Mouse (Mus musculus) limb, embryonic 14.5 days (tissue): ENCODE data around the gene Alg6. TPM values are rescaled to one million over a fixed set of nuclear protein-coding genes. Genes with fewer than 3 reads are reported as not detected.

ENCODE experiments used
- ATAC-seq: fragments of 200-750 bp; cut with Nextera tagmentation; 2 replicates; pipeline ENCODE4 v1.8.0; 2017; ENCODE audit warnings: low read depth, moderate number of reproducible peaks, moderate TSS enrichment; ENCODE audit not compliant: low FRiP score
- DNase-seq: peaks from one replicate; pipeline ENCODE4 v3.0.0-alpha.2; 2015; ENCODE audit warnings: low spot score
- H3K27ac ChIP-seq: fragments of 300-500 bp; sonication (generic); replicated peaks from 2 replicates; pipeline ENCODE4 v1.5.1; 2014; ENCODE audit warnings: low read depth, mild to moderate bottlenecking, low read length, moderate library complexity, mixed read lengths
- H3K27me3 ChIP-seq: fragments of 300-500 bp; sonication (generic); 2 replicates; pipeline ENCODE4 v1.6.1; 2014; ENCODE audit warnings: low read length, mixed read lengths; ENCODE audit not compliant: control insufficient read depth, insufficient read depth
- H3K36me3 ChIP-seq: fragments of 300-500 bp; sonication (generic); 2 replicates; pipeline ENCODE4 v1.6.1; 2014; ENCODE audit warnings: mild to moderate bottlenecking, low read length, moderate library complexity, mixed read lengths; ENCODE audit not compliant: control insufficient read depth, insufficient read depth
- H3K4me1 ChIP-seq: fragments of 300-500 bp; sonication (generic); 2 replicates; pipeline ENCODE4 v1.6.1; 2014; ENCODE audit warnings: antibody characterized with exemption, low read length, mixed read lengths; ENCODE audit not compliant: control insufficient read depth, insufficient read depth
- H3K4me2 ChIP-seq: fragments of 300-500 bp; sonication (generic); replicated peaks from 2 replicates; pipeline ENCODE4 v1.6.1; 2014; ENCODE audit warnings: low read depth, mild to moderate bottlenecking, low read length, moderate library complexity; ENCODE audit not compliant: severe bottlenecking
- H3K4me3 ChIP-seq: fragments of 300-500 bp; sonication (generic); replicated peaks from 2 replicates; pipeline ENCODE4 v1.5.1; 2014; ENCODE audit warnings: low read length
- H3K9ac ChIP-seq: fragments of 300-500 bp; sonication (generic); 2 replicates; pipeline ENCODE4 v1.6.1; 2014; ENCODE audit warnings: mild to moderate bottlenecking, low read depth, low read length, moderate library complexity; ENCODE audit not compliant: severe bottlenecking
- H3K9me3 ChIP-seq: fragments of 300-500 bp; sonication (generic); 2 replicates; pipeline ENCODE4 v1.6.1; 2016; ENCODE audit warnings: low read length; ENCODE audit not compliant: control insufficient read depth
- POLR2A ChIP-seq: fragments of 200-500 bp; IDR thresholded peaks from 2 replicates; pipeline ENCODE4 v1.8.0; 2012; ENCODE audit warnings: inconsistent platforms, mild to moderate bottlenecking, moderate library complexity, borderline replicate concordance; ENCODE audit not compliant: insufficient read depth, insufficient read length; ENCODE audit errors: extremely low read depth
- WGBS: fragments of 180-500 bp; shearing (Covaris S2); extraction: QIAGEN DNeasy Blood & Tissue Kit; methylation state at CpG from one replicate; pipeline ENCODE4 v1.1.7; 2014; 5-methylcytosine and 5-hydroxymethylcytosine counted together
- polyA plus RNA-seq, 2 experiments: library from polyadenylated mRNA; depleted of rRNA in 1 of 2; stranded (reverse) in 1 of 2; unstranded in 1 of 2; fragments of >200 nt; fragmentation: Nextera tagmentation in 1 of 2; extraction: Ambion mirVana in 1 of 2; gene quantifications; 2 replicates each; pipeline versions ENCODE4 v1.2.1 to v1.2.3; 2012 to 2014

Alg6 gene
- polyA plus RNA-seq, 2 experiments = 17.4 to 20.7 TPM

GRCm38 (mm10) chr4:99725914-99726451 is 10.5 kb downstream of the Alg6 start:
- Histone ChIP-seq H3K27ac (no peak overlapping the region), H3K4me2 (no peak overlapping the region), H3K4me3 (no peak overlapping the region), H3K27me3 (no peaks in the 10 kb centered on the region), H3K4me1 (no peaks in the 10 kb centered on the region), H3K9me3 (peaks cover 4% of the 10 kb centered on the region; the same call in 1 of the 2 replicates), H3K36me3 (peaks cover 49% of the 10 kb centered on the region), H3K9ac (no peak overlapping the region)
- no peak for TF ChIP-seq POLR2A
- 92% methylated on average over 8 of the region's 8 CpGs for WGBS
- no peak for ATAC-seq
- DNase-seq = no peak

- Histone ChIP-seq H3K9ac (no peak overlapping the region), H3K4me1 (0 out of 2 replicates have a peak, but pooled peaks cover 2% of the 10 kb centered on the region), H3K36me3 (no peaks in the 10 kb centered on the region), H3K4me2 (no peak overlapping the region), H3K27me3 (no peaks in the 10 kb centered on the region), H3K27ac (no peak overlapping the region), H3K9me3 (no peaks in the 10 kb centered on the region), H3K4me3 (no peak overlapping the region)
- DNase-seq = no peak
- no peak for ATAC-seq
- WGBS = 47% methylated on average over 7 of the region's 7 CpGs
- TF ChIP-seq POLR2A = no peak
These were observed 24.4 kb downstream of the Alg6 start for GRCm38 (mm10) chr4:99739836-99740235.

GRCm38 (mm10) chr4:99752426-99752825 is 37.0 kb downstream of the Alg6 start:
- DNase-seq (no peak), ATAC-seq (no peak)
- no peak for TF ChIP-seq POLR2A
- WGBS = 80% methylated on average over 5 of the region's 5 CpGs
- Histone ChIP-seq H3K4me2 (no peak overlapping the region), H3K4me1 (no peaks in the 10 kb centered on the region), H3K4me3 (no peak overlapping the region), H3K27me3 (no peaks in the 10 kb centered on the region), H3K9ac (no peak overlapping the region), H3K36me3 (peaks cover 13% of the 10 kb centered on the region), H3K27ac (no peak overlapping the region), H3K9me3 (no peaks in the 10 kb centered on the region)

- Histone ChIP-seq H3K27ac (no peak overlapping the region), H3K9ac (no peak overlapping the region), H3K27me3 (no peaks in the 10 kb centered on the region), H3K4me1 (no peaks in the 10 kb centered on the region), H3K4me3 (no peak overlapping the region), H3K36me3 (0 out of 2 replicates have a peak, but pooled peaks cover 3% of the 10 kb centered on the region), H3K9me3 (no peaks in the 10 kb centered on the region), H3K4me2 (no peak overlapping the region)
- no peak for DNase-seq
- TF ChIP-seq POLR2A = no peak
- WGBS = 59% methylated on average over 5 of the region's 5 CpGs
- peak; percentile 58; the same call in 1 of the 2 replicates for ATAC-seq
These were observed 50.8 kb downstream of the Alg6 start for GRCm38 (mm10) chr4:99766303-99766702.

- Histone ChIP-seq H3K4me3 (no peak overlapping the region), H3K4me2 (no peak overlapping the region), H3K27me3 (no peaks in the 10 kb centered on the region), H3K9ac (no peak overlapping the region), H3K9me3 (no peaks in the 10 kb centered on the region), H3K4me1 (no peaks in the 10 kb centered on the region), H3K27ac (no peak overlapping the region), H3K36me3 (0 out of 2 replicates have a peak, but pooled peaks cover 3% of the 10 kb centered on the region)
- ATAC-seq = peak; percentile 87
- 55% methylated on average over 1 of the region's 1 CpGs for WGBS
- TF ChIP-seq POLR2A = no peak
- DNase-seq = peak; percentile 75
These were observed 51.3 kb downstream of the Alg6 start for GRCm38 (mm10) chr4:99766753-99767152.
